Mouse (Mus musculus) forebrain, embryonic 16.5 days (tissue): ENCODE results near the gene Ak5. TPM values are rescaled to one million over a fixed set of nuclear protein-coding genes. Genes with fewer than 3 reads are reported as not detected.

Source experiments
- ATAC-seq: fragments of 200-750 bp; cut with Nextera tagmentation; 2 replicates; pipeline ENCODE4 v1.8.0; 2017; ENCODE audit warnings: mild to moderate bottlenecking, moderate library complexity
- H3K27ac ChIP-seq: fragments of 300-500 bp; sonication (generic); 2 replicates; pipeline ENCODE4 v1.5.1; 2014; ENCODE audit warnings: low read length, control low read depth
- H3K27me3 ChIP-seq: fragments of 300-500 bp; sonication (generic); replicated peaks from 2 replicates; pipeline ENCODE4 v1.6.1; 2014; ENCODE audit warnings: low read length; ENCODE audit not compliant: control insufficient read depth, insufficient read depth
- H3K36me3 ChIP-seq: fragments of 300-500 bp; sonication (generic); 2 replicates; pipeline ENCODE4 v1.6.1; 2014; ENCODE audit not compliant: control insufficient read depth, insufficient read depth
- H3K4me1 ChIP-seq: fragments of 300-500 bp; sonication (generic); replicated peaks from 2 replicates; pipeline ENCODE4 v1.6.1; 2014; ENCODE audit warnings: low read length; ENCODE audit not compliant: control insufficient read depth, insufficient read depth
- H3K4me2 ChIP-seq: fragments of 300-500 bp; sonication (generic); 2 replicates; pipeline ENCODE4 v1.6.1; 2014; ENCODE audit warnings: mild to moderate bottlenecking, low read length, control low read depth
- H3K4me3 ChIP-seq: fragments of 300-500 bp; sonication (generic); replicated peaks from 2 replicates; pipeline ENCODE4 v1.5.1; 2014; ENCODE audit warnings: mild to moderate bottlenecking, low read length, control low read depth
- H3K9ac ChIP-seq: fragments of 300-500 bp; sonication (generic); replicated peaks from 2 replicates; pipeline ENCODE4 v1.6.1; 2014; ENCODE audit warnings: low read depth, low read length, control low read depth
- H3K9me3 ChIP-seq: fragments of 300-500 bp; sonication (generic); 2 replicates; pipeline ENCODE4 v1.6.1; 2016; ENCODE audit warnings: low read length; ENCODE audit not compliant: control insufficient read depth
- WGBS: fragments of 180-500 bp; shearing (Covaris S2); extraction: QIAGEN DNeasy Blood & Tissue Kit; methylation state at CpG from one replicate; pipeline ENCODE4 v1.1.7; 2014; 5-methylcytosine and 5-hydroxymethylcytosine counted together
- polyA plus RNA-seq: library from polyadenylated mRNA; unstranded; fragments of >200 nt; fragmentation: Nextera tagmentation; extraction: Ambion mirVana; gene quantifications from 2 replicates; pipeline ENCODE4 v1.2.1, GENCODE M21; 2015

Gene Ak5
- polyA plus RNA-seq, 1 experiment from 2014 or later, result 10.9 TPM

- ATAC-seq, result no peak
- Histone ChIP-seq H3K4me2 (no peak overlapping the region), H3K9ac (no peak overlapping the region), H3K36me3 (no peaks in the 10 kb centered on the region), H3K9me3 (no peaks in the 10 kb centered on the region), H3K4me1 (no peaks in the 10 kb centered on the region), H3K27me3 (no peaks in the 10 kb centered on the region), H3K4me3 (no peak overlapping the region), H3K27ac (no peak overlapping the region)
Measured at GRCm38 (mm10) chr3:152563833-152564232, 104.3 kb downstream of the Ak5 start.

- no peak for ATAC-seq
- Histone ChIP-seq H3K9ac (no peak overlapping the region), H3K27me3 (no peaks in the 10 kb centered on the region), H3K4me2 (no peak overlapping the region), H3K27ac (no peak overlapping the region), H3K36me3 (no peaks in the 10 kb centered on the region), H3K4me1 (no peaks in the 10 kb centered on the region), H3K9me3 (no peaks in the 10 kb centered on the region), H3K4me3 (no peak overlapping the region)
- 69% methylated on average over 2 of the region's 2 CpGs for WGBS
Measured at GRCm38 (mm10) chr3:152561708-152562107, 106.5 kb downstream of the Ak5 start.

- ATAC-seq, result no peak
- no peak overlapping the region for H3K27ac ChIP-seq
- 83% methylated on average over 4 of the region's 4 CpGs for WGBS
- no peak overlapping the region for H3K9ac ChIP-seq
- no peaks in the 10 kb centered on the region for H3K4me1 ChIP-seq
- H3K27me3 ChIP-seq, result no peaks in the 10 kb centered on the region
- H3K9me3 ChIP-seq, result no peaks in the 10 kb centered on the region
- no peak overlapping the region for H3K4me2 ChIP-seq
- no peak overlapping the region for H3K4me3 ChIP-seq
- no peaks in the 10 kb centered on the region for H3K36me3 ChIP-seq
Measured at GRCm38 (mm10) chr3:152559295-152559694, 108.9 kb downstream of the Ak5 start.

- H3K4me1 ChIP-seq, result no peaks in the 10 kb centered on the region
- no peaks in the 10 kb centered on the region for H3K9me3 ChIP-seq
- no peak overlapping the region for H3K27ac ChIP-seq
- no peak overlapping the region for H3K4me2 ChIP-seq
- H3K4me3 ChIP-seq, result no peak overlapping the region
- H3K9ac ChIP-seq, result no peak overlapping the region
- H3K36me3 ChIP-seq, result no peaks in the 10 kb centered on the region
- no peak for ATAC-seq
- H3K27me3 ChIP-seq, result no peaks in the 10 kb centered on the region
- WGBS, result 60% methylated on average over 10 of the region's 10 CpGs
Measured at GRCm38 (mm10) chr3:152558106-152558505, 110.1 kb downstream of the Ak5 start.

- 45% methylated on average over 9 of the region's 12 CpGs for WGBS
- ATAC-seq, result no peak
- H3K4me2 ChIP-seq, result no peak overlapping the region
Measured at GRCm38 (mm10) chr3:152557659-152558058, 110.5 kb downstream of the Ak5 start.

GRCm38 (mm10) chr3:152556919-152557318 lies 111.2 kb downstream of the Ak5 start:
- WGBS, result 93% methylated on average over 3 of the region's 3 CpGs
- no peak overlapping the region for H3K4me2 ChIP-seq
- no peak for ATAC-seq
- H3K27me3 ChIP-seq, result no peaks in the 10 kb centered on the region
- no peak overlapping the region for H3K9ac ChIP-seq
- H3K4me3 ChIP-seq, result no peak overlapping the region
- no peak overlapping the region for H3K27ac ChIP-seq
- H3K36me3 ChIP-seq, result no peaks in the 10 kb centered on the region
- no peaks in the 10 kb centered on the region for H3K9me3 ChIP-seq
- H3K4me1 ChIP-seq, result no peaks in the 10 kb centered on the region

More at GRCm38 (mm10) chr3:152557659-152558058, 110.5 kb downstream of the Ak5 start:
- H3K9ac ChIP-seq, result no peak overlapping the region
- H3K36me3 ChIP-seq, result no peaks in the 10 kb centered on the region
- H3K9me3 ChIP-seq, result no peaks in the 10 kb centered on the region
- H3K27me3 ChIP-seq, result no peaks in the 10 kb centered on the region
- no peak overlapping the region for H3K27ac ChIP-seq
- no peak overlapping the region for H3K4me3 ChIP-seq
- H3K4me1 ChIP-seq, result no peaks in the 10 kb centered on the region

- H3K4me1 ChIP-seq, result no peaks in the 10 kb centered on the region
- no peak for ATAC-seq
- WGBS, result 63% methylated on average over 3 of the region's 4 CpGs
Measured at GRCm38 (mm10) chr3:152556435-152556834, 111.7 kb downstream of the Ak5 start.

GRCm38 (mm10) chr3:152555216-152555615 lies 112.9 kb downstream of the Ak5 start:
- H3K27me3 ChIP-seq, result no peaks in the 10 kb centered on the region
- H3K4me3 ChIP-seq, result no peak overlapping the region
- no peaks in the 10 kb centered on the region for H3K4me1 ChIP-seq
- H3K27ac ChIP-seq, result no peak overlapping the region
- no peaks in the 10 kb centered on the region for H3K9me3 ChIP-seq
- 39% methylated on average over 7 of the region's 7 CpGs for WGBS
- no peak overlapping the region for H3K9ac ChIP-seq
- ATAC-seq, result no peak
- H3K4me2 ChIP-seq, result no peak overlapping the region
- H3K36me3 ChIP-seq, result no peaks in the 10 kb centered on the region

More at GRCm38 (mm10) chr3:152556435-152556834, 111.7 kb downstream of the Ak5 start:
- Histone ChIP-seq H3K27me3 (no peaks in the 10 kb centered on the region), H3K27ac (no peak overlapping the region), H3K36me3 (no peaks in the 10 kb centered on the region), H3K9me3 (no peaks in the 10 kb centered on the region), H3K4me3 (no peak overlapping the region), H3K4me2 (no peak overlapping the region), H3K9ac (no peak overlapping the region)

- Histone ChIP-seq H3K27ac (no peak overlapping the region), H3K4me3 (no peak overlapping the region), H3K9ac (no peak overlapping the region), H3K4me2 (no peak overlapping the region), H3K36me3 (no peaks in the 10 kb centered on the region), H3K9me3 (no peaks in the 10 kb centered on the region), H3K27me3 (no peaks in the 10 kb centered on the region), H3K4me1 (no peaks in the 10 kb centered on the region)
- 87% methylated on average over 7 of the region's 7 CpGs for WGBS
- ATAC-seq, result no peak
Measured at GRCm38 (mm10) chr3:152554366-152554765, 113.8 kb downstream of the Ak5 start.

- no peak overlapping the region for H3K9ac ChIP-seq
- no peaks in the 10 kb centered on the region for H3K36me3 ChIP-seq
- WGBS, result 85% methylated on average over 8 of the region's 8 CpGs
- no peak overlapping the region for H3K27ac ChIP-seq
- no peak for ATAC-seq
- H3K4me3 ChIP-seq, result no peak overlapping the region
- no peaks in the 10 kb centered on the region for H3K4me1 ChIP-seq
- H3K27me3 ChIP-seq, result no peaks in the 10 kb centered on the region
- no peak overlapping the region for H3K4me2 ChIP-seq
- no peaks in the 10 kb centered on the region for H3K9me3 ChIP-seq
Measured at GRCm38 (mm10) chr3:152552641-152553040, 115.5 kb downstream of the Ak5 start.
